Mouse (Mus musculus) limb, embryonic 10.5 days (tissue): Measurements from ENCODE around the gene Efcab6. TPM values are rescaled to one million over a fixed set of nuclear protein-coding genes. Genes with fewer than 3 reads are reported as not detected.

Experiments used
- DNase-seq: peaks from one replicate; pipeline ENCODE4 v3.0.0-alpha.2; 2017; ENCODE audit warnings: low spot score
- H3K27ac ChIP-seq: fragments of 300-500 bp; sonication (generic); 2 replicates; pipeline ENCODE4 v1.5.1; 2016; ENCODE audit warnings: mild to moderate bottlenecking
- H3K27me3 ChIP-seq: fragments of 300-500 bp; sonication (generic); 2 replicates; pipeline ENCODE4 v1.6.1; 2016; ENCODE audit warnings: low read depth, mild to moderate bottlenecking; ENCODE audit not compliant: poor library complexity, severe bottlenecking
- H3K36me3 ChIP-seq: fragments of 300-500 bp; sonication (generic); 2 replicates; pipeline ENCODE4 v1.6.1; 2016; ENCODE audit warnings: mild to moderate bottlenecking, moderate library complexity
- H3K4me1 ChIP-seq: fragments of 300-500 bp; sonication (generic); 2 replicates; pipeline ENCODE4 v1.6.1; 2016
- H3K4me3 ChIP-seq: fragments of 300-500 bp; sonication (generic); 2 replicates; pipeline ENCODE4 v1.5.1; 2016; ENCODE audit warnings: mild to moderate bottlenecking, moderate library complexity
- H3K9me3 ChIP-seq: fragments of 300-500 bp; sonication (generic); replicated peaks from 2 replicates; pipeline ENCODE4 v1.6.1; 2016; ENCODE audit warnings: mild to moderate bottlenecking
- WGBS: fragments of 180-500 bp; shearing (Covaris S2); methylation state at CpG from one replicate; pipeline ENCODE4 v1.1.7; 2016; 5-methylcytosine and 5-hydroxymethylcytosine counted together
- polyA plus RNA-seq: library from polyadenylated mRNA; unstranded; fragments of >200 nt; fragmentation: Nextera tagmentation; extraction: Ambion mirVana; gene quantifications from 2 replicates; pipeline ENCODE4 v1.2.1, GENCODE M21; 2016

The Efcab6 gene
- polyA plus RNA-seq, 1 experiment from 2014 or later: not detected

DNA sequence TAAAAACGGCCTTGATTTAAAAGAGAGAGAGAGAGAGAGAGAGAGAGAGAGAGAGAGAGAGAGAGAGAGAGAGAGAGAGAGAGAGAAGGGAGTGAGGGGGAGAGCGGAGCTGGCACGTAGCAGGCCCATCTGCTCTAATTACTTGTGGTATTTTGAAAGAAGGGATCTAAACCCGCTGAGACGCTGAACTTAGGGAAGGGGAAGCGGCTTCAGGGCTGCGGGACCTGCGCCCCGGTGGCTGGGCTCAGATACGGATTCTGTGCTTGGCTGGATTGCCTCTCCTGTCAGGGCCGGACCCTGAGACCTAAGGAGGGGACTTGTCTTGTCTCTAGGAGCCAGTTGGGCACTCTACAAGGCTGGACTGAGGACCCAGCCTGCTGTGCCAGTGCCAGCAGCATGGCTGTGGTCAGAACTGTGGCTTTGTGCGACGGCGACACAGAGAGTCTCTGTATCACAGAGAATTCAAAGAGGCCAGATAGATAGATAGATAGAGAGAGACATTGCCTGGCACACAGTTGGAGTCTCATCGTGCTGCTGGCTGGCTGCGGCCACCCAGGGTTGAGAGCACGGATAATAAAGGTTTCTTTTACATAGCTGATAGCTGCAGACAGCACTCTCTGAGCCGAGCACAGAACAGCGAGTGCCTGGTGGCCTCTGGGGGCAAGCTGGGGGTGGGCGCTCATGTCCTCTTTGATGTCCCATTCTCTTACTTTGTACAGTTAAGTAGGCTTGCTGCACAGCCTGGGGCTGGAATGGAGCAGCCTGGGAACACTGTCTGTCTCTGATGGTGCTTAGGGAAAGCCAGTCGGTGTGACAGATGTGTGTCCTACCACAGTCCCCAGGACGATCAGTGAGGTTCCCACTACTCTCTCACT lies 222.0 kb downstream of the Efcab6 start:
- DNase-seq: no peak
- Histone ChIP-seq H3K9me3 (no peaks in the 10 kb centered on the region), H3K27ac (no peak overlapping the region), H3K27me3 (peaks cover 49% of the 10 kb centered on the region), H3K4me3 (no peak overlapping the region), H3K4me1 (peaks cover 14% of the 10 kb centered on the region), H3K36me3 (no peaks in the 10 kb centered on the region)
- 48% methylated on average over 22 of the region's 22 CpGs for WGBS

DNA sequence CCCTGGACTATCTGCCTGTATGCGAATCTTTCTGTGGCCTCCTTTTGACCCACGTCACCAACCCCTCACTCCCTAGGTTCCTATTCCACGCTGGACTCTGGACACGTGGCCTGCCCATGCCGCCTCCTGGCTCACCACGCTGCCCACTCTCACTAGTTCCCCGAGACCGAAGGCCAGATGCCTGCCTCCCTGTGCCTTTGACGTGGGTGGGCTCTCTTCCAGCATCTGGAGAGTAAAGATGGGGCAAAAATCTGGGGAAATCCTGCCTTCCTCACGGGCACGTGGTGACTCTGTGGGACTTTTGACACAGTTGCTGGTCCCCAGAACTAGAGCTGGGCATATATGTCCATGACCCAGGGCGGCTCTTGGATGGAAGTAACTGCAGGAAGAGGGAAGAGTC lies 222.8 kb downstream of the Efcab6 start:
- no peak for DNase-seq
- H3K9me3 ChIP-seq: no peaks in the 10 kb centered on the region
- peaks cover 14% of the 10 kb centered on the region for H3K4me1 ChIP-seq
- H3K27me3 ChIP-seq: peaks cover 49% of the 10 kb centered on the region
- no peak overlapping the region for H3K4me3 ChIP-seq
- H3K27ac ChIP-seq: no peak overlapping the region
- 86% methylated on average over 12 of the region's 12 CpGs for WGBS
- no peaks in the 10 kb centered on the region for H3K36me3 ChIP-seq

DNA sequence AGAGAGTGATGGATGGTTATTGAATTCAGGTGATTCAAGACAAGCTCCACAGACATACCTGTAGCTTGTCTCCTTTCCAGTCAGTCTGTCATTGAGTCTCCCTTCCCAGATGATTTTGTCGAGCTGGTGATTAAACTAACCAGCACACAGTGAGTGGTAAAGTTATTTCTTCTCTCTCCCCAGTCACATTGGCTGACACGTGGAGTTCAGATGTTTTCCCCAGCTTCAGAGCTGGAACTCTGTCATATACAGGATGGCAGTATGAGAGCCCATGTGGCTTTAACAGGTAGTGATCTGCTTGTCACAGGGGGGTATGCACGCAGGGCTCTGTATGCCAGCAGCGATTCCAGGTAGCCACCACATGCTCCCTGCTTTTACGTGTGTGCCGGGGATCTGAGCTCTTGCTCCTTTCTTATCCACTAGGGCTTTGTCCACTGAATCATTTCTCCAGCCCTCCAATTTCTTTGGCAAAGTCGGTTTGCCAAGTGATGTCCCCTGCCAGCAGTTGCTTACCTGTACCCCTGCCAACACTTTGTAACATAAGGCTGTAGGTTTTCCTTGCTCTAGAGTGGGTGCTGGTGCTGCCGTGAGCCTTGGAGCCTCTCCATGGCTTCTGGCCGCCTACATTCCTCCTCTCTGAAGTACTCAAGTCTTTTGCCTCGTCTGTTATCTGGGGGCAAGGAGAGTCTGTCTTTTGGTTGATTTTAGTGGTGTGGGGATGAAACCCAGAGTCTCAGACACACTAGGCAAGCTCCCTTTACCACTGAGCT lies 224.0 kb downstream of the Efcab6 start:
- Histone ChIP-seq H3K27me3 (peaks cover 49% of the 10 kb centered on the region), H3K4me3 (no peak overlapping the region), H3K4me1 (peaks cover 9% of the 10 kb centered on the region), H3K9me3 (no peaks in the 10 kb centered on the region), H3K27ac (no peak overlapping the region), H3K36me3 (no peaks in the 10 kb centered on the region)
- DNase-seq: no peak
- 69% methylated on average over 10 of the region's 10 CpGs for WGBS

DNA sequence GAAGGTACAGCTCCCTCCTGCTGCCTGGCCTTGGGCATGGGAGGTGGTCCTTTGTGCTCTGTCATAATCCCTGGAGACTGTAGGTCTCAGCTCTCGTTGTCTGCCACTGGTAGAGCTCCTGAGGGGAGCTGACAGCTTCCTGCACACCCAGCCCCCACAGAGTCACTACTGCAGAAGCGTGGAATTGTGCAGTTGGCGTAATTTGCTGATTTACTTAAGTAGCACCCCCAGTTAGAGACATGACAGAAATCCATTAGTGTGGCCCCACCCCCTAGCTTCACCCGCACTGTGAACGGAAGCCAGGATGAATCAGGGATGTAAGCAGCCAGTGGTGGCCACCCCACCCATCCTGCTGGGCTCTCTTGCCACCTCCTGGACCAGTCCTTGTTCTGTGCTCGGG lies 232.9 kb downstream of the Efcab6 start:
- Histone ChIP-seq H3K9me3 (no peaks in the 10 kb centered on the region), H3K36me3 (no peaks in the 10 kb centered on the region), H3K27me3 (no peaks in the 10 kb centered on the region), H3K27ac (no peak overlapping the region), H3K4me1 (no peaks in the 10 kb centered on the region), H3K4me3 (no peak overlapping the region)
- WGBS: 73% methylated on average over 6 of the region's 6 CpGs
- DNase-seq: no peak

DNA sequence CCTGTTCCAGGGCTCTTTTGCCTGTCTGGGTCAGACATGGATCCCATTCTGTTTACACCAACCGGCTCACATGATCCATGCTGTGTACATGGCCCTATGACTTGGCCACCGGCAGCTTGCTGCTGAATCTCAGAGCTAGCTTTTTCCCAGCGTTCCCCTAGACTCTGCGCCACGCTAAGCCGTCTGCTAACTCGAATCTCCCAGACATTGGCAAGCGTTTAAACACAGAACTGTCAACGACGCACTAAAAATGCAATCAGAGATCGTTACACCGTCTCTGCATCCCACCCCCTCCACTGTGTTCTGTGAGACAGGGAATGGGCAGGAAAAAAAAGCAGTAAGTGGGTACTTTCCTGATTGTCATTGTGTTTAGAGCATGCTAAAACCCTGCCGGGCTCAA lies 236.0 kb downstream of the Efcab6 start:
- no peaks in the 10 kb centered on the region for H3K4me1 ChIP-seq
- H3K36me3 ChIP-seq: no peaks in the 10 kb centered on the region
- H3K27ac ChIP-seq: no peak overlapping the region
- no peaks in the 10 kb centered on the region for H3K27me3 ChIP-seq
- no peaks in the 10 kb centered on the region for H3K9me3 ChIP-seq
- 76% methylated on average over 13 of the region's 13 CpGs for WGBS
- H3K4me3 ChIP-seq: no peak overlapping the region
- no peak for DNase-seq

DNA sequence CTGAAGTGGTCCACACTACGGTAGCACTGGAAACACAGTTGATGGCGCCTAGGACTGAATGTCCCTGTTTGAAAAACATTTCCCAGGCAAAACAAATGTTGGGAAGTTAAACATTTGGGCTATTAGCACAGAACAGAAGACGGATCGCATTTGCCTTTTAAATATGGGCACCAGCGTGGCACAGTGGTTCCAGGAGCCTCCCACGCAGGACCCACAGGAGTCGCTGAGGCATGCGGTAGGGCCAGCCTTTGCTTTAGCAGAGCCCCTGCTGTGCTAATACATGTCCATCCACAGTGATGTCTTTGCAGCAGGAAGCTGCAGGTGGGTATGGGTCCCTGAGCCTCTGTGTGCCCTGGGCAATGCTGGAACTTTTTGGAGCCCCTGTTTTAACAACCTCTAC lies 237.2 kb downstream of the Efcab6 start:
- H3K9me3 ChIP-seq: no peaks in the 10 kb centered on the region
- H3K27ac ChIP-seq: no peak overlapping the region
- no peaks in the 10 kb centered on the region for H3K36me3 ChIP-seq
- 87% methylated on average over 8 of the region's 8 CpGs for WGBS
- no peak for DNase-seq
- no peak overlapping the region for H3K4me3 ChIP-seq
- H3K27me3 ChIP-seq: no peaks in the 10 kb centered on the region
- no peaks in the 10 kb centered on the region for H3K4me1 ChIP-seq

Other genes starting within 250 kb of the Efcab6 start
- 1.2 and 1.3 TPM in 2 replicates for gene Sult4a1, start 40.4 kb upstream of the Efcab6 start, polyA plus RNA-seq
- gene Pnpla5, start 57.8 kb upstream of the Efcab6 start, polyA plus RNA-seq: not detected in 2 replicates
- 0.10 and 0.19 TPM in 2 replicates for gene Pnpla3, start 102.5 kb upstream of the Efcab6 start, polyA plus RNA-seq
- gene Samm50, start 126.9 kb upstream of the Efcab6 start, polyA plus RNA-seq: 117 and 118 TPM in 2 replicates
- 9.0 and 11.0 TPM in 2 replicates for gene Parvb, start 166.7 kb upstream of the Efcab6 start, polyA plus RNA-seq